Mouse (Mus musculus) megakaryocyte, embryonic 14.5 days (primary cell): ENCODE measurements around the gene Cela3b.

Experiments
- FLI1 ChIP-seq: IDR thresholded peaks from 2 replicates; pipeline ENCODE4 v1.6.1; 2012; ENCODE audit warnings: low read length, inconsistent platforms, mixed read lengths
- GATA1 ChIP-seq: IDR thresholded peaks from 3 replicates; pipeline ENCODE4 v1.6.1; 2012; ENCODE audit warnings: mixed read lengths, low read length, inconsistent platforms, borderline replicate concordance

DNA sequence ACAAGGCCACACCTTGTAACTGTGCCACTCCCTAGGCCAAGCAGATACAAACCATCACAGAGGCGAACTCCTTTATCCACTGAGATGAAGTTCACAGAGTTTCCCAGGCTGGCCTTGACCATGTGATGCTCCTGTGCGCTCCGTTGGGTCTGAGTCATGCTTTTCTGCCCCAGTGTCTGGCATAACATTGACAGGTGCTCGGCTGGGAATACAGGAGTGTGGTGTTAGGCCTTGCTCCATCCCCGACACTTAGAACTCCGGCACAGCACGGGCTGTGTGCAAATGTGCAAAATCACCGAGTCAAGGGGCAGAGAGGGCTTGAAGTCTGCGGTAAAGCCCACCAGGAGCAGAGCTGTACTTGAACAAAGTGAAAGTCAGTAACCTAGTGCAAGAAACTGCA, 37.5 kb downstream of the Cela3b start:
- TF ChIP-seq FLI1 (no peak), GATA1 (no peak)
